Mouse (Mus musculus) left cerebral cortex, adult 2 months (tissue): ENCODE measurements around the gene Rassf4. TPM values are rescaled to one million over a fixed set of nuclear protein-coding genes. Genes with fewer than 3 reads are reported as not detected.
"Not testable (repeated sequence)": the region's sequence is repeated elsewhere in the genome, so short reads cannot be mapped to it uniquely, and the experiment has no call there.

Experiments used
- DNase-seq, 2 experiments: peaks; one replicate each; pipeline ENCODE4 v3.0.0; 2021 to 2022; ENCODE audit warnings: low spot score in 2 of 2, mixed read lengths in 1 of 2; ENCODE audit errors: extremely low spot score in 1 of 2
- H3K27ac ChIP-seq: fragments of 200-600 bp; 2 replicates; pipeline ENCODE4 v1.8.1; 2022
- H3K4me3 ChIP-seq: fragments of 200-600 bp; 2 replicates; pipeline ENCODE4 v1.8.1; 2022
- CTCF ChIP-seq: fragments of 200-600 bp; IDR thresholded peaks from 2 replicates; pipeline ENCODE4 v1.8.1; 2022; ENCODE audit warnings: antibody characterized with exemption, mild to moderate bottlenecking, moderate library complexity
- intact Hi-C: fragments of 180-260 bp; cut with DNase I; formaldehyde crosslinking; loops from one replicate; pipeline ENCODE4 v1.15.1; 2025
- total RNA-seq, 2 experiments: library from RNA; stranded (reverse); gene quantifications; 2 replicates each; pipeline ENCODE4 v1.2.3; 2021

Gene Rassf4
- total RNA-seq, 2 experiments from 2014 or later = 4.5 to 6.0 TPM

GRCm38 (mm10) chr6:116633741-116634695, 39.7 kb downstream of the Rassf4 start:
- intact Hi-C loops = loop anchor here (5.0 kb wide), 1 partner anchor 1193 kb away; no protein-coding TSS in a partner anchor
- H3K4me3 ChIP-seq = no peak overlapping the region
- no peak for TF ChIP-seq CTCF
- H3K27ac ChIP-seq = no peak overlapping the region
- DNase-seq = no peak

GRCm38 (mm10) chr6:116632129-116632528, 41.6 kb downstream of the Rassf4 start:
- intact Hi-C loops = loop anchor here (5.0 kb wide), 1 partner anchor 1195 kb away; no protein-coding TSS in a partner anchor
- TF ChIP-seq CTCF = peak; percentile 88
- H3K27ac ChIP-seq = no peak overlapping the region
- peak; percentile 65 to 78 for DNase-seq
- H3K4me3 ChIP-seq = no peak overlapping the region

- no peak overlapping the region for H3K4me3 ChIP-seq
- DNase-seq = no peak
- intact Hi-C loops = loop anchor here (5.0 kb wide), 1 partner anchor 1198 kb away; no protein-coding TSS in a partner anchor
- no peak for TF ChIP-seq CTCF
- H3K27ac ChIP-seq = no peak overlapping the region
Observed at GRCm38 (mm10) chr6:116629766-116630165, 44.0 kb downstream of the Rassf4 start.

GRCm38 (mm10) chr6:116628539-116629171, 45.1 kb downstream of the Rassf4 start, which contains the start of gene Zfp422:
TSS of gene Zfp422 (minus strand) at chr6:116628999.
- peak; percentile 64 to 67 for DNase-seq
- no peak for TF ChIP-seq CTCF
- H3K27ac ChIP-seq = peak within 1 kb of the TSS; percentile 85
- peak within 1 kb of the TSS; percentile 80 for H3K4me3 ChIP-seq
- intact Hi-C loops = no loop called here

- intact Hi-C loops = no loop called here
- Histone ChIP-seq H3K4me3 (peak overlapping the region; percentile 80), H3K27ac (peak overlapping the region; percentile 85)
- no peak for TF ChIP-seq CTCF
- no peak for DNase-seq
Observed at GRCm38 (mm10) chr6:116628095-116628494, 45.7 kb downstream of the Rassf4 start.

GRCm38 (mm10) chr6:116626417-116626816, 47.3 kb downstream of the Rassf4 start:
- intact Hi-C loops, H3K27ac ChIP-seq, H3K4me3 ChIP-seq, DNase-seq: not testable (repeated sequence)

- intact Hi-C loops = no loop called here
- TF ChIP-seq CTCF = no peak
- Histone ChIP-seq H3K4me3 (no peak overlapping the region), H3K27ac (no peak overlapping the region)
- DNase-seq = no peak
Observed at GRCm38 (mm10) chr6:116621318-116622023, 52.3 kb downstream of the Rassf4 start.

- peak; percentile 30 for TF ChIP-seq CTCF
- DNase-seq = no peak
- intact Hi-C loops = no loop called here
- no peak overlapping the region for H3K27ac ChIP-seq
- no peak overlapping the region for H3K4me3 ChIP-seq
Observed at GRCm38 (mm10) chr6:116618073-116618472, 55.7 kb downstream of the Rassf4 start.

- H3K27ac ChIP-seq = no peak overlapping the region
- no peak for DNase-seq
- no peak for TF ChIP-seq CTCF
- H3K4me3 ChIP-seq = no peak overlapping the region
- intact Hi-C loops = no loop called here
Observed at GRCm38 (mm10) chr6:116615719-116616118, 58.0 kb downstream of the Rassf4 start.

- intact Hi-C loops = no loop called here
- peak; percentile 16 for TF ChIP-seq CTCF
- DNase-seq = no peak
Observed at GRCm38 (mm10) chr6:116607230-116607629, 66.5 kb downstream of the Rassf4 start.

GRCm38 (mm10) chr6:116600969-116601368, 72.8 kb downstream of the Rassf4 start:
- DNase-seq, H3K27ac ChIP-seq, intact Hi-C loops, H3K4me3 ChIP-seq: not testable (repeated sequence)

More at GRCm38 (mm10) chr6:116607230-116607629, 66.5 kb downstream of the Rassf4 start:
- no peak overlapping the region for H3K27ac ChIP-seq
- no peak overlapping the region for H3K4me3 ChIP-seq
